Mouse (Mus musculus): ENCODE measurements around the gene Rcc1. TPM values are rescaled to one million over a fixed set of nuclear protein-coding genes. Genes with fewer than 3 reads are reported as not detected.

The Rcc1 gene
- total RNA-seq, 2 experiments from 2014 or later = 13.9 to 17.0 TPM

DNA sequence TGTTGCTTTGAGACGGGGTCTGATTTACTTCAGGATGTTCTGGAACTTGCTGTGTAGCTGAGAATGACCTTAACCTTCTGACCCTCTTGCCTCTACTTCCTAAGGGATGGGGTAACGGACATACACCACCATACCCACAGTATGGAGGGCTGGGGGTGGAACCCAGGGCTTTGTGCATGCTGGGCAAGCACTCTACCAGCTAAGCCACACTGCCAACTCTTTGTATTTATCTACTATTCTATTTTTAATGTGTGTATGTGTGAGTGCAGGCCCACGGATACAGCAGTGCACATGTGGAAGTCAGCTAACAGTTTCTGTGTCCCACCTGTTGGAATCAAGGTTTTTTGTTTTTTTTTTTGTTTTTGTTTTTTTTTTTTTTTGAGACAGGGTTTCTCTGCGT lies 6.1 kb upstream of the Rcc1 start:
- intact Hi-C loops (cut with DNase I) = no loop called here
- DNase-seq = no peak

DNA sequence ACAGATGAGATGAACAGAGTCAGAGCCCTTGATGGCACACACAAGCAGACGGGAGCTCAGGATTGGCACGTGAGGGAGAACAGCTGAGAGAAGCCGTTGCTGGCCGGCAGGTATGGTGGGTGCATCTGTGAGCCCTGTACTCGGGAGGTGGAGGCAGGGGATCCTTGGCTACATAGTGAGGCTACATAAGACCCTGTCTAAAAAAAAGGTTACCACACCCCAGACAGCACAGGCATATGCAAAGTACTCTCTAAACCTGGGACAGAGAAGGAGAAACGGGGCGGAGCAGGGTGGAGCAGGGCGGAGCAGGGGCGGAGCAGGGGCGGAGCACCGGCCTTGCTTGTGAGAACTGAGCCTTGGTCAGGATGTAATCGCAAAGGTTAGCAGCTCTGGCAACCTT lies 2.8 kb upstream of the Rcc1 start:
- intact Hi-C loops (cut with DNase I) = no loop called here
- peak; percentile 38 to 47 for DNase-seq

DNA sequence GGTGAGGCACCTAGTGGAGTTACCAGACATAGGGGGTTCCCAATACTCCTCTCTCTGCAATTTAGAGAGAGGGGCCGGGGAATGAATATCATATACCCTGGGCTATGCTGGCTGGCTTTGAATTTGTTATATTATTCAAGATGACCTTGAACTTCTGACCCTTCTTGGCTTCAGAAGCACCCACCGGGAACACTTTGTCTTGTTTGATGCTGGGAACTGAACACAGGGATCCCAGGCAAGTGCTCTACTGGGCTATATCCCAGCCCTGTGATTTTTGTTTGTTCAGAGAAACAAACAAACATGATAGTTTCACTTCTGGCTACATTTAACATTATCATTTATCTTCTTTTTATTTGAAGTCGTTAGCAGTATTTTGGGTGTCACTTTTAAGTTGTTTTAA lies 2.0 kb upstream of the Rcc1 start:
- DNase-seq = no peak
- intact Hi-C loops (cut with DNase I) = no loop called here

DNA sequence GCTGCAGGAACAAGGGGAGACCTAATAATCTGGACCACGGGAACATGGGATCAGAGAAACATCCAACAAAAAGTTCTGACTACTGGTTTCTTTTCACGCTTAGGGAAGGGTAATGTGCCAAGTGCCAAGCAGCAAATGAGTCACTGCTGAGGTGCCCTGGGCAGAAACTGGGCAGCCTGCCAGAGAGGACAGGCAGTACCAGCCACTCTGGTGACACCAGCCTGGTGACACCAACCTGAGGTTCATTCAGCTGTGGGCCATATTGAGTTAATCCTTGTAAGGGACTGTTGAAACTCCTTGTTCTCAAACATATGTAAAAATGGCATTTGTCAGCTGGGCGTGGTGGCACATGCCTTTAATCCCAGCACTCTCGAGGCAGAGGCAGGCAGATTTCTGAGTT lies 1.2 kb upstream of the Rcc1 start:
- intact Hi-C loops (cut with DNase I) = loop anchor here (5.0 kb wide), 1 partner anchor 158 kb away; the partner anchor contains the start of gene Sesn2
- DNase-seq = peak; percentile 41 to 42

GRCm38 (mm10) chr4:132352739-132353138 lies 666 bp downstream of the Rcc1 start:
- DNase-seq = peak; percentile 52 to 55
- intact Hi-C loops (cut with DNase I) = loop anchor here (5.0 kb wide), 1 partner anchor 160 kb away; the partner anchor contains the start of gene Sesn2

GRCm38 (mm10) chr4:132351401-132351800 lies 2.0 kb downstream of the Rcc1 start:
- intact Hi-C loops (cut with DNase I) = loop anchor here (2.0 to 5.0 kb wide), 2 partner anchors 59 to 161 kb away; partner anchors contain the start of gene Sesn2

GRCm38 (mm10) chr4:132350854-132351253 lies 2.6 kb downstream of the Rcc1 start:
- intact Hi-C loops (cut with DNase I) = loop anchor here (2.0 to 5.0 kb wide), 2 partner anchors 60 to 161 kb away; partner anchors contain the start of gene Sesn2

More at GRCm38 (mm10) chr4:132351401-132351800, 2.0 kb downstream of the Rcc1 start:
- DNase-seq = no peak

GRCm38 (mm10) chr4:132350123-132350740 lies 3.2 kb downstream of the Rcc1 start:
- DNase-seq = no peak
- intact Hi-C loops (cut with DNase I) = loop anchor here (2.0 to 5.0 kb wide), 2 partner anchors 61 to 162 kb away; partner anchors contain the start of gene Sesn2

More at GRCm38 (mm10) chr4:132350854-132351253, 2.6 kb downstream of the Rcc1 start:
- no peak for DNase-seq

GRCm38 (mm10) chr4:132349495-132350122 lies 3.8 kb downstream of the Rcc1 start:
- intact Hi-C loops (cut with DNase I) = loop anchor here (2.0 to 5.0 kb wide), 5 partner anchors 61 to 262 kb away; partner anchors contain the start of genes Sesn2 and Taf12

GRCm38 (mm10) chr4:132346661-132347060 lies 6.7 kb downstream of the Rcc1 start:
- intact Hi-C loops (cut with DNase I) = loop anchor here (5.0 kb wide), 3 partner anchors 74 to 259 kb away; partner anchors contain the start of gene Taf12
- no peak for DNase-seq

More at GRCm38 (mm10) chr4:132349495-132350122, 3.8 kb downstream of the Rcc1 start:
- DNase-seq = no peak

GRCm38 (mm10) chr4:132346261-132346660 lies 7.1 kb downstream of the Rcc1 start:
- DNase-seq = no peak
- intact Hi-C loops (cut with DNase I) = loop anchor here (5.0 kb wide), 3 partner anchors 74 to 259 kb away; partner anchors contain the start of gene Taf12

DNA sequence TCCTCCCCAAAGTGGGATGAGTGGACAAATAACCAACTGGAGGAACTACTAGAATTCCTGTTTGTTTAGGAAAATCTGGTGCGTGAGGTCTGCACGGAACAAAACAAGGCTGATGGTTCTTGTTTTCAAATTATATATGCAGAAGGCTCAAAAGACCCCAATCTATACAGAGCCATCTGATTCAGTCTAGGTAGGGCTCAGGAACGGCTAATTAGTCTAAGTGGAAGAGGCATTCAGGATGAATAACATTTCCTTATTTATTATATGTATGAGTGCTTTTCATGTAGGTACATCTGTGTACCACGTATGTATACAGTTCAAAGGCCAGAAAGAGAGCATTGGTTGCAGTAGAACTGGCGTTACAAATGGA lies 7.6 kb downstream of the Rcc1 start:
- no peak for DNase-seq
- intact Hi-C loops (cut with DNase I) = loop anchor here (1.0 to 5.0 kb wide), 4 partner anchors 53 to 259 kb away; partner anchors contain the start of gene Taf12

DNA sequence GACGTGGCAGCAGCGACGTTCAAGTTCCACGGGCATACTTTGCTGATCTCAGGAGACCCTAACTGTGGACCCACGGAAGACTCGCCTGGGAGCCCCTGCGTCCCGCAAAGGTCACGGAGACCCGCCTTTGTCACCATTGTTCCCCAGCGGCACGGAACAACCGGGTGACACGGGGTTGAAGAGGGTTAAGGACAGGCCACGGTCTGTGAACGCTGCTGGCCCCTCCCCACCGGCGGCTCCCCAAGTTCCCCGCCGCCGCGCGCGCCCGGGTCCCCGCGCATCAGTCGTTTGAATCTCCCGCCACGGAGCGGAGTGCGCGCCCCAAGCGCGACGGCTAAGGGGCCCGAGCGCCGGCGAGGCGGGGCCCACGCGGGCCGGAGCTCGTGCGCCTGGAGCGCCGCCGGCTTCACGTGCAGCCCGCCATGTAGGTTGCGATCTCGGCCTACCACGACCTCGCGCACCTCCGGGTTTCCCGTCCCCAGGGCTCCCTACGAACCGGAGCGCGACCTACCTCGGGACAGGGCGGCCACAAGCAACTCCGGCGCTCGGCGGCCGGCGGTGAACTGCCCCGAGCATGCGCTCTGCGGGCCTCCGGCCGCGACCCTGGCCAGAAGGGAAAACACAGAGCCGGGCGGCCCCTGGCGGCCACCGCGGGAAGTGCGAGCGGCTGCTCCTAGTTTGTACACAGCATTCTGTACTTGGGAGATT lies 8.1 kb downstream of the Rcc1 start:
- peak; percentile 96 to 98 for DNase-seq
- intact Hi-C loops (cut with DNase I) = loop anchor here (1.0 to 5.0 kb wide), 4 partner anchors 52 to 258 kb away; partner anchors contain the start of gene Taf12

GRCm38 (mm10) chr4:132344403-132345134 lies 8.8 kb downstream of the Rcc1 start:
- intact Hi-C loops (cut with DNase I) = loop anchor here (1.0 to 5.0 kb wide), 4 partner anchors 51 to 257 kb away; partner anchors contain the start of gene Taf12
- DNase-seq = peak in 1 of 2 experiments; percentile 24

DNA sequence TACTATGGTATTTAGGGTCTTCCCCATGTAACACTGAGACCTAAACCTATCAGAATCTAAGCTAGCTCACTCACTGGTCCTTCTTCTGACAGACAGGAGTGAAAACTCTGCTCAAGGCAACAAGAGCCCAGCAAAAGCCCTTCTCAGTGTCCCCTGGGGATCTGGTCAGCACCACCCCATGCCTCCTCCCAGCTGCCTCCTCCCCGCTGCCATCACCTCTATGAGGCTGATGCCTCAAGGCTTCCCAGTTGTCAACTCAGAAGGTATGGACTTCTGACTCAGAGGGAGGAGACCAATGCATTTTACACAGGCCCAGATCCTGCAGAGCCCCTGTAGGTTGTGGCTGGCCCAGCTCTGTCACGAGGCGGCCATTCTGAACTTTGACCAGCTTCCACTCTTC lies 12.0 kb downstream of the Rcc1 start:
- intact Hi-C loops (cut with DNase I) = no loop called here
- DNase-seq = no peak

GRCm38 (mm10) chr4:132338943-132339342 lies 14.5 kb downstream of the Rcc1 start:
- intact Hi-C loops (cut with DNase I) = no loop called here
- peak; percentile 83 to 86 for DNase-seq

DNA sequence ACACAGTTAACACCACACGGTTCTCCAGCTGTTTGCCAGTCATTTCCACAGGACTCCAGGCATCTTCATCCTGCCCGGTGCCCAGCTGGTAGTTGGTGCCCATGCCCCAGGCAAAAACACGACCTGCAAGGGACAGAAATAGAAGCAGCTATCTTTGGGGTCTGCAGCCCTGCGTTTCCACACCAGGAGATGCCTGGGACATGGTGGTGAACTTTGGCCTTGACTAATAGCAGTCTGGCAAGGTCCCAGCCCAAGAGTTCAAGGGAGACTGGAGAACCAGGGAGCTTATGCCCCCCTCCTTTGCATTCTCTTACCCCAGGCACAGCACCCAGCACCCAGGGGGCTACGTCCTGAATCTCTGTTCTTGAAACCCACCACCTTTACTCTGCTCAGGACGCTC lies 20.5 kb downstream of the Rcc1 start:
- DNase-seq = no peak
- intact Hi-C loops (cut with DNase I) = no loop called here

- intact Hi-C loops (cut with DNase I) = no loop called here
- no peak for DNase-seq
These were observed 21.4 kb downstream of the Rcc1 start for GRCm38 (mm10) chr4:132331960-132332359.

DNA sequence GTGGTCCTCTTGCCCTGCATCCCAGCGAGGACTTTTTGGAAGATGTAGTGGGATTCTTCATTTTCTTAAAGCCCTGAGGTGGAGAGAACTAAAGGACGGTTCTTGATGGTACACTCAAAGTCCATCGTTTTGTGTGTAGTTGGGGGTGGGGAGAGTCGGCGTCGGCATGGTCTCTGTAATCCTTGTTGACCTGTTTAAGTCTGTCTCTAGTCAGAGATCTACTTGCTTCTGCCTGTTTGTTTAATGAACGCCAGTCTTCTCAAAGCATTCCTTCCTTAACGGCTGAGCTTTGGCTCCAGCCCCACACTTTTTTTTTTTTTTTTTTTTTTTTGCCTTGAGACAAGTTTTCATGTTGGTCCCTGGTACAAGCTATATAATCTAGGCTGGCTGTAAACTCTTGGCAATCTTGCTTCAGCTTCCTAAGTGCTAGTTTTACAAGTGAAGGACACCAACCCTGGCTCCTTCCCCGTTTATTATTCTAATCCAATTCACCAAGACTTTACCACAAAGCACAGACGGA lies 23.5 kb downstream of the Rcc1 start:
- intact Hi-C loops (cut with DNase I) = loop anchor here (2.0 kb wide), 1 partner anchor 21 kb away; no protein-coding TSS in a partner anchor
- no peak for DNase-seq

Measured in heart, postnatal 10 days (tissue).